Mouse (Mus musculus) kidney, embryonic 15.5 days (tissue): ENCODE measurements around the gene Dok5. TPM values are rescaled to one million over a fixed set of nuclear protein-coding genes. Genes with fewer than 3 reads are reported as not detected.
A peak's percentile ranks its signal among the peaks of the same experiment; 100 is the strongest.

Experiments
- ATAC-seq: fragments of 200-750 bp; cut with Nextera tagmentation; replicated peaks from 2 replicates; pipeline ENCODE4 v1.8.0; 2017; ENCODE audit warnings: moderate TSS enrichment; ENCODE audit not compliant: low FRiP score
- H3K27ac ChIP-seq: fragments of 300-500 bp; sonication (generic); 2 replicates; pipeline ENCODE4 v1.5.1; 2015; ENCODE audit warnings: mild to moderate bottlenecking, inconsistent platforms
- H3K27me3 ChIP-seq: fragments of 300-500 bp; sonication (generic); 2 replicates; pipeline ENCODE4 v1.6.1; 2015; ENCODE audit warnings: inconsistent platforms
- H3K36me3 ChIP-seq: fragments of 300-500 bp; sonication (generic); 2 replicates; pipeline ENCODE4 v1.6.1; 2015; ENCODE audit warnings: inconsistent platforms
- H3K4me1 ChIP-seq: fragments of 300-500 bp; sonication (generic); 2 replicates; pipeline ENCODE4 v1.6.1; 2015; ENCODE audit warnings: inconsistent platforms
- H3K4me2 ChIP-seq: fragments of 300-500 bp; sonication (generic); 2 replicates; pipeline ENCODE4 v1.6.1; 2015; ENCODE audit warnings: moderate library complexity, mild to moderate bottlenecking, inconsistent platforms
- H3K4me3 ChIP-seq: fragments of 300-500 bp; sonication (generic); replicated peaks from 2 replicates; pipeline ENCODE4 v1.5.1; 2015; ENCODE audit warnings: mild to moderate bottlenecking, inconsistent platforms
- H3K9ac ChIP-seq: fragments of 300-500 bp; sonication (generic); 2 replicates; pipeline ENCODE4 v1.6.1; 2015; ENCODE audit warnings: mild to moderate bottlenecking, inconsistent platforms
- H3K9me3 ChIP-seq: fragments of 300-500 bp; sonication (generic); replicated peaks from 2 replicates; pipeline ENCODE4 v1.6.1; 2016; ENCODE audit warnings: inconsistent platforms
- WGBS: fragments of 180-500 bp; shearing (Covaris S2); methylation state at CpG from one replicate; pipeline ENCODE4 v1.1.7; 2015; ENCODE audit warnings: mixed read lengths; 5-methylcytosine and 5-hydroxymethylcytosine counted together
- polyA plus RNA-seq: library from polyadenylated mRNA; unstranded; fragments of >200 nt; fragmentation: Nextera tagmentation; extraction: Ambion mirVana; gene quantifications from 2 replicates; pipeline ENCODE4 v1.2.1, GENCODE M21; 2015

Dok5 gene
- polyA plus RNA-seq, result 1.8 and 2.2 TPM in 2 replicates

GRCm38 (mm10) chr2:170731632-170732561, at the start of gene Dok5:
Gene Dok5 (plus strand): TSS chr2:170731807.
- Histone ChIP-seq H3K4me2 (peak within 1 kb of the TSS; percentile 88), H3K27me3 (peaks cover 36% of the 10 kb centered on the region), H3K4me3 (peak within 1 kb of the TSS; percentile 56), H3K9me3 (no peaks in the 10 kb centered on the region), H3K36me3 (no peaks in the 10 kb centered on the region), H3K4me1 (peaks cover 15% of the 10 kb centered on the region), H3K27ac (no peak within 1 kb of the TSS), H3K9ac (peak within 1 kb of the TSS; percentile 25; the same call in 1 of the 2 replicates)
- WGBS, result 3% methylated on average over 53 of the region's 53 CpGs
- peak; percentile 90 for ATAC-seq

DNA sequence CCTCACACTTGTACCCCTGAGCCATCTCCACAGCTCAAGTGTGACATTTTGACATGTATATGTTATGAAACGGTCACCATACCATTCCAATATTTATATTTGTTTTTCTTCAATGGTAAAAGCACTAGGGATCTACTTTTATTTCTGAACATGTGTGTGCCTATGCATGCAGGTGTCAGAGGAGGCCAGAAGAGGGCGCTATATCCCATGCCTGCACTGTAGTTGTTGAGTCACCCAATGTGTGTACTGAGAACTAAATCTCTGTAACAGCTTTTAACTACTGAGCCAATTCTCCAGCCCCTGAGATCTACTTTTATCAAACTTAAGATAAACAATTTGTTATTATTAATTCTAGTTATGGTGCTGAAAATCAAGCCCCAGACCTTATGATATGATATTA, 48.2 kb upstream of the Dok5 start:
- Histone ChIP-seq H3K27ac (no peak overlapping the region), H3K4me2 (no peak overlapping the region), H3K4me1 (no peaks in the 10 kb centered on the region), H3K4me3 (no peak overlapping the region), H3K9me3 (no peaks in the 10 kb centered on the region), H3K27me3 (no peaks in the 10 kb centered on the region), H3K36me3 (no peaks in the 10 kb centered on the region), H3K9ac (no peak overlapping the region)
- ATAC-seq, result no peak
- 84% methylated on average over 2 of the region's 2 CpGs for WGBS

GRCm38 (mm10) chr2:170695071-170695936, 36.3 kb upstream of the Dok5 start:
- 86% methylated on average over 23 of the region's 23 CpGs for WGBS

DNA sequence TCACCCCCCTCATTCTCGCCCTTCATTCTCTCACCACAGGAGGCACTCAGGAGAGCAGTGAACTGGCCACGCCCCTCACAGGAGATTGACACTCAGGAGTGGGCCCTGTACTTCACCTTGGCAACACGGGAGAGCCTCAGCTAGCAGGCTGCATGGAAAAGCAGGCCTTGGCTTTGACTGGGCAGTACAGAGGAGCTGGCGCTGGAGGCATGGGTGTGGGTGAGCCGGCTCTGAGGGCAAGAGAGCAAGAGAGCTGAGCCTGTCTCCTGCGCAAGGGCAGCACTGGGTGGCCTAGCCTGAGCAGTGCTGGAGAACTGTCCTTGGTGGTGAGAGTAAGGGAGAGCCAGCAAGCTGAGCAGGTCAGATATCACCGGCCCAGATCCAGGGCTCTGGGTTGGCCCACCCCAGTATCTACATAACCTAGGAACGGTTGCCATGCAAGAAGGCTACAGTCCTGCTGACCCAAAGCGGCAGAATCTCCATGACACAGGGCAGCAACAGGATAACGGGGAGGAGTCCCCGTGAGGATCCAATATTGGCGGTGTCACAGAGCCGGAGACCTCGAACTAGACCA, 35.6 kb upstream of the Dok5 start:
- H3K4me1 ChIP-seq, result no peaks in the 10 kb centered on the region
- H3K9ac ChIP-seq, result no peak overlapping the region
- H3K4me3 ChIP-seq, result no peak overlapping the region
- no peaks in the 10 kb centered on the region for H3K27me3 ChIP-seq
- no peak overlapping the region for H3K27ac ChIP-seq
- 71% methylated on average over 14 of the region's 14 CpGs for WGBS
- no peak overlapping the region for H3K4me2 ChIP-seq
- no peaks in the 10 kb centered on the region for H3K9me3 ChIP-seq
- no peaks in the 10 kb centered on the region for H3K36me3 ChIP-seq
- ATAC-seq, result 0 out of 2 replicates have a peak, but pooled peaks have one; percentile 25

More at GRCm38 (mm10) chr2:170695071-170695936, 36.3 kb upstream of the Dok5 start:
- Histone ChIP-seq H3K4me3 (no peak overlapping the region), H3K4me1 (no peaks in the 10 kb centered on the region), H3K27me3 (no peaks in the 10 kb centered on the region), H3K9ac (no peak overlapping the region), H3K4me2 (no peak overlapping the region), H3K36me3 (no peaks in the 10 kb centered on the region), H3K9me3 (no peaks in the 10 kb centered on the region), H3K27ac (no peak overlapping the region)
- no peak for ATAC-seq

GRCm38 (mm10) chr2:170700471-170700870, 31.1 kb upstream of the Dok5 start:
- Histone ChIP-seq H3K27ac (no peak overlapping the region), H3K36me3 (no peaks in the 10 kb centered on the region), H3K4me2 (no peak overlapping the region), H3K9ac (no peak overlapping the region), H3K4me1 (no peaks in the 10 kb centered on the region), H3K9me3 (no peaks in the 10 kb centered on the region), H3K27me3 (no peaks in the 10 kb centered on the region), H3K4me3 (no peak overlapping the region)
- ATAC-seq, result no peak
- WGBS, result 84% methylated on average over 4 of the region's 4 CpGs

DNA sequence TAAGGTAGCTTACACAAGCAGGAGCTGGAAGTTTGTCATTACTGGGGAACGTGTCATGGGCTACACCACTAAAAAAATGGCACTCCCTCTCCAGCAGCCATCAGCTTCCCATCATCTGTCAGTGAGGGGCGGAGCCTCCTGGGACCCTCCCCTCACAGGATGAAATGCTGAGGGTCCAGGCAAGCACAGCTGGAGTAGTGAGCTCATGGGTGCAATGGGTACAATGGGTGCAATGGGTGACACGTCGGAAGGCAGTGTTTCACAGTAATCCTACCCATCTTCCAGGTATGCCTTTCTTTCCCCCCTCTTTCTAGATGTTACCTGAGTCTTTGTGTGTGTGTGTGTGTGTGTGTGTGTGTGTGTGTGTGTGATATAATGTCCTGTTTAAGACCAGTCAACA, 25.1 kb upstream of the Dok5 start:
- H3K9me3 ChIP-seq, result no peaks in the 10 kb centered on the region
- no peaks in the 10 kb centered on the region for H3K36me3 ChIP-seq
- ATAC-seq, result no peak
- no peak overlapping the region for H3K9ac ChIP-seq
- H3K4me1 ChIP-seq, result no peaks in the 10 kb centered on the region
- H3K4me2 ChIP-seq, result no peak overlapping the region
- H3K4me3 ChIP-seq, result no peak overlapping the region
- no peaks in the 10 kb centered on the region for H3K27me3 ChIP-seq
- WGBS, result 74% methylated on average over 4 of the region's 4 CpGs
- no peak overlapping the region for H3K27ac ChIP-seq

DNA sequence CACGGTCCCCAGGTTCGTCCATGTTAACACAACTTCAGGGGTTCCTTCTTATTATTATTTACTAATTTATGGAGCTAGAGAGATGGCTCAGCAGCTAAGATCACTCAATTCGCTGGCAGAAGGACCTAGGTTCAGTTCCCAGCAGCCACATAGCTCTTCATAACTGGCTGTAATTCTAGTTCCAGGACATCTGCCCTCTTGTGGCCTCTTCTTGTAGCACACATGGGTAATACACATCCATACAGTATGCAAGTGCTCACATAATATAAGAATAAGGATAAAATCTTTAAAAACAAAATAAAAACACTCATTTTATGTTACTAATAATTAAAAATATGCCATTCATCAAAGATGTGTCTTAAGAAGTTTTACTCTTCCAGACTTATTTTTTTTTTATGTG, 23.9 kb upstream of the Dok5 start:
- Histone ChIP-seq H3K4me2 (no peak overlapping the region), H3K36me3 (no peaks in the 10 kb centered on the region), H3K4me3 (no peak overlapping the region), H3K27me3 (no peaks in the 10 kb centered on the region), H3K27ac (no peak overlapping the region), H3K9me3 (no peaks in the 10 kb centered on the region), H3K9ac (no peak overlapping the region), H3K4me1 (no peaks in the 10 kb centered on the region)
- 87% methylated on average over 3 of the region's 3 CpGs for WGBS
- ATAC-seq, result no peak

DNA sequence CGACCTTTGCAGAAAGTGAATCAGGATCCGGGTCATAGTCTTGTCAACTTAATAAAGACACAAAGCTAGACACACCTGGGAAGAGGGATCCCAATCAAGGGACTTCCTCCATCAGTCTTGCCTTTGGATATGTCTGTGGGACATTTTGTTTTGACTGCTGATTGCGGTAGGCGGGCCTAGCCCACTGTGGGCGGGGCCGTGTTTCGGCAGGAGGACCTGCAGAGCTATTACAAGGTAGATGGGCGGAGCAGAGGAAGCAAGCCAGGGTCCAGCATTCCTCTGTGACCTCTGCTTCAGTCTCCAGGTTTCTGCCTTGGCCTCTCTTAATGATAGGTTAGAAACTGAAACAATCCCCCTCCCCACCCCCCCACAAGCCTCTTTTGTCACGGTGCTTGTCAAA, 22.7 kb upstream of the Dok5 start:
- Histone ChIP-seq H3K27ac (no peak overlapping the region), H3K36me3 (no peaks in the 10 kb centered on the region), H3K27me3 (no peaks in the 10 kb centered on the region), H3K4me3 (no peak overlapping the region), H3K9me3 (no peaks in the 10 kb centered on the region), H3K4me2 (no peak overlapping the region), H3K9ac (no peak overlapping the region), H3K4me1 (no peaks in the 10 kb centered on the region)
- no peak for ATAC-seq
- WGBS, result 68% methylated on average over 9 of the region's 9 CpGs

GRCm38 (mm10) chr2:170712658-170713285, 18.8 kb upstream of the Dok5 start:
- Histone ChIP-seq H3K27me3 (no peaks in the 10 kb centered on the region), H3K9me3 (no peaks in the 10 kb centered on the region), H3K4me1 (no peaks in the 10 kb centered on the region), H3K4me3 (no peak overlapping the region), H3K4me2 (no peak overlapping the region), H3K36me3 (no peaks in the 10 kb centered on the region), H3K27ac (no peak overlapping the region), H3K9ac (no peak overlapping the region)
- no peak for ATAC-seq
- 75% methylated on average over 11 of the region's 11 CpGs for WGBS

- ATAC-seq, result no peak
- Histone ChIP-seq H3K4me2 (no peak overlapping the region), H3K4me1 (0 out of 2 replicates have a peak, but pooled peaks cover 9% of the 10 kb centered on the region), H3K27ac (no peak overlapping the region), H3K4me3 (no peak overlapping the region), H3K27me3 (0 out of 2 replicates have a peak, but pooled peaks cover 2% of the 10 kb centered on the region), H3K36me3 (no peaks in the 10 kb centered on the region), H3K9me3 (no peaks in the 10 kb centered on the region), H3K9ac (no peak overlapping the region)
- WGBS, result 37% methylated on average over 4 of the region's 4 CpGs
Observed at GRCm38 (mm10) chr2:170720386-170720785, 11.2 kb upstream of the Dok5 start.

DNA sequence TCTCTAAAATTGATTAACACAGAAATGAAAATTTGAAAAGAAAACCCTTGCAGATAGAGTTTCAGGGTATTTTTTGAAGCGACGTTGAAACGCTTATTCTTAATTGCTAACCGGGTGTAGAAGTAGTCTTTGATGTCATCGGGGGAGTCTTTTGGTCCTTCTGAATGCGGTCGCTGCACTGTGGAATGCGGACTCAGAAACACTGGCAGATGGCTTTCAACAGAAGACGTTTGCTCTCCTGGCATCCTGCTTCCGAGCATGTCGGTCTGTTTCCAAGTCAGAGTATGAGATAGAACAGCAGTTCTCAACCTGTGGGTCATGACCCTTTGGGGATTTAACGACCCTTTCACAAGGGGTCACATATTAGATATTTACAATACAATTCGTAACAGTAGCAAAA, 7.5 kb upstream of the Dok5 start:
- Histone ChIP-seq H3K4me3 (no peak overlapping the region), H3K9ac (no peak overlapping the region), H3K27ac (no peak overlapping the region), H3K4me2 (peak overlapping the region; percentile 16; the same call in 1 of the 2 replicates), H3K4me1 (0 out of 2 replicates have a peak, but pooled peaks cover 9% of the 10 kb centered on the region), H3K36me3 (no peaks in the 10 kb centered on the region), H3K9me3 (no peaks in the 10 kb centered on the region), H3K27me3 (0 out of 2 replicates have a peak, but pooled peaks cover 2% of the 10 kb centered on the region)
- WGBS, result 26% methylated on average over 13 of the region's 13 CpGs
- no peak for ATAC-seq
